Mouse (Mus musculus) ES-E14 (cell line): ENCODE measurements around the gene Zic2. TPM values are rescaled to one million over a fixed set of nuclear protein-coding genes. Genes with fewer than 3 reads are reported as not detected.

Source experiments
- DNase-seq: peaks from one replicate; pipeline ENCODE4 v3.0.0-alpha.2; 2013; ENCODE audit warnings: low read depth, low spot score
- H3K27ac ChIP-seq: 2 replicates; pipeline ENCODE4 v1.5.1; 2012; ENCODE audit warnings: low read depth, mild to moderate bottlenecking, low read length, moderate library complexity, mixed read lengths; ENCODE audit not compliant: poor library complexity, insufficient read depth, severe bottlenecking
- H3K36me3 ChIP-seq: 2 replicates; pipeline ENCODE4 v1.6.1; 2012; ENCODE audit warnings: mild to moderate bottlenecking, low read length, moderate library complexity, mixed read lengths; ENCODE audit not compliant: control insufficient read depth, poor library complexity, insufficient read depth, severe bottlenecking
- H3K4me1 ChIP-seq, 2 experiments: fragments of 150-350 bp in 1 of 2; sonication (generic) in 1 of 2; 2 replicates each; pipeline ENCODE4 v1.6.1; 2012; ENCODE audit warnings: low read length in 2 of 2, mild to moderate bottlenecking in 1 of 2, mixed read lengths in 1 of 2; ENCODE audit not compliant: control insufficient read depth in 2 of 2, insufficient read depth in 2 of 2, poor library complexity in 1 of 2
- H3K4me3 ChIP-seq, 2 experiments: fragments of 150-350 bp in 1 of 2; sonication (generic) in 1 of 2; 2 replicates each; pipeline ENCODE4 v1.5.1; 2012; ENCODE audit warnings: low read length in 2 of 2, low read depth in 1 of 2, mild to moderate bottlenecking in 1 of 2, mixed read lengths in 1 of 2; ENCODE audit not compliant: insufficient read depth in 1 of 2, poor library complexity in 1 of 2, severe bottlenecking in 1 of 2
- H3K9ac ChIP-seq: 2 replicates; pipeline ENCODE4 v1.6.1; 2012; ENCODE audit warnings: low read depth, mild to moderate bottlenecking, low read length, mixed read lengths; ENCODE audit not compliant: poor library complexity, insufficient read depth, severe bottlenecking
- H3K9me3 ChIP-seq: fragments of 150-350 bp; sonication (generic); 2 replicates; pipeline ENCODE4 v1.6.1; 2012; ENCODE audit warnings: low read depth, mild to moderate bottlenecking, low read length; ENCODE audit not compliant: control insufficient read depth, insufficient read depth
- CHD2 ChIP-seq: IDR thresholded peaks from 2 replicates; pipeline ENCODE4 v1.6.1; 2014; ENCODE audit warnings: mild to moderate bottlenecking, low read depth, low read length, inconsistent platforms
- HCFC1 ChIP-seq: IDR thresholded peaks from 2 replicates; pipeline ENCODE4 v1.6.1; 2012; ENCODE audit warnings: low read length, inconsistent platforms, borderline replicate concordance; ENCODE audit not compliant: insufficient read depth
- MAFK ChIP-seq: IDR thresholded peaks from 2 replicates; pipeline ENCODE4 v1.6.1; 2014; ENCODE audit warnings: mild to moderate bottlenecking, low read depth, low read length, inconsistent platforms; ENCODE audit not compliant: insufficient read depth
- ZC3H11A ChIP-seq: IDR thresholded peaks from 2 replicates; pipeline ENCODE4 v1.6.1; 2012; ENCODE audit warnings: low read depth, mild to moderate bottlenecking, inconsistent platforms, low read length, borderline replicate concordance
- ZNF384 ChIP-seq: IDR thresholded peaks from 2 replicates; pipeline ENCODE4 v1.6.1; 2012; ENCODE audit warnings: low read depth, low read length, inconsistent platforms
- in situ Hi-C, 2 experiments: fragments of 600-800 bp; cut with MboI; formaldehyde crosslinking; loops; one replicate each; pipeline ENCODE4 v1.15.1; 2025; ENCODE audit warnings: low sequenced_read_pairs in 2 of 2, inconsistent platforms in 1 of 2; ENCODE audit not compliant: unreplicated experiment in 2 of 2
- total RNA-seq: library from RNA; depleted of rRNA; stranded (reverse); fragments of 300-350 nt; gene quantifications from 2 replicates; pipeline ENCODE4 v1.2.3, GENCODE M21; 2012

Zic2 gene
- total RNA-seq, 1 experiment: 17.3 TPM

DNA sequence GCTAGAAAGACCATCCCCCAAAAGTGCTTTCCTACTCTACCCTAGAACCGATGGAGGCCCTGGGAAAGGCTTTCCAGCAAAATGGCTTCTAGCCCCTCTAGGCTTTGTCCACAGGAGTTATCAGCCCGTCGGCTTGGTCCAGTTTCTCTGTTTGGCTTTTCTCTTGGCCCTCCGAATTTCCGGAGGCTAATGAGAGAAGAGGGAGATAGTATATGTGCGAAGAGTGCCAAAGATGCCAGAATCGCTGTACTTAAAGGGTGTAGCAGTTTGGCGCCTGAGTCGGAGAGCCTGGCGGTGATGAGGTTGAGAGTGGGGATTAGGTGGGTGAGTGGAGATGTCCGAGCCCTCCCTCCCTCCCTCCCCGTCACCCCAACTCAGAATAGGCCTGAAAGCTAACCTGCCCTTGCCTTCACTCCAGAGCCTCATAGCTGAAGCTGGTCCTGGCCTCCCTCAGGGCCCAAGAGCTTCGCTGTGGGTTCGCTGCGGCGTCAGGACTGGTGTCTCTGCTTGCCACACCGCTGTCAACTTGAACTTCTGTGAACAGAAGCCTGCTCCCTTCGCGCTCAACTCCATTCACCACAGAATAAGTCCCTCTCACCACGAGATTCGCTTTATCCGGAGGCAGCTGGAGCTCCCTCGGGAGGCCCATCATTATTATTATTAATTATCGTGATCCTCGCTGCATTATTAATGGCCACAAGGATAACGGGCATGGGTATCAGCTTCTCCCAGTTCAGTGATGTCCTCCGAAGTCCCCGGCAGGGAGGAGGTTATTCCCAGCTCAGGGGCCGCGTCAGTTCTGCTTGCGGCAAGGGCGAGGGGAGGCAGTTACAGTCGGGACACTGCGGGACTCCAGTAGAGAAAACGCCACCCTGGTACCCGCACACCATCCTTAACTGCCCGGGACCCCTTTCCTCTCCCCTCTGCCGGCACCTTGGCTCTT, 7.1 kb downstream of the Zic2 start:
- H3K9ac ChIP-seq: no peak overlapping the region
- in situ Hi-C loops: no loop called here
- H3K36me3 ChIP-seq: peaks cover 6% of the 10 kb centered on the region
- H3K9me3 ChIP-seq: no peaks in the 10 kb centered on the region
- no peak for DNase-seq
- peak overlapping the region; percentile 20 to 22; a peak in 2 of 4 replicates for H3K4me3 ChIP-seq
- no peak overlapping the region for H3K27ac ChIP-seq
- TF ChIP-seq ZNF384 (no peak), MAFK (no peak), HCFC1 (no peak), CHD2 (no peak), ZC3H11A (no peak)
- peaks cover 0 to 8% of the 10 kb centered on the region in 2 experiments; a peak in 2 of 4 replicates for H3K4me1 ChIP-seq

GRCm38 (mm10) chr14:122483024-122483385, 7.8 kb downstream of the Zic2 start:
- H3K9ac ChIP-seq: no peak overlapping the region
- peaks cover 0 to 8% of the 10 kb centered on the region in 2 experiments; a peak in 2 of 4 replicates for H3K4me1 ChIP-seq
- no peak overlapping the region; a peak in 1 of 4 replicates for H3K4me3 ChIP-seq
- no peak for DNase-seq
- H3K27ac ChIP-seq: no peak overlapping the region
- H3K9me3 ChIP-seq: no peaks in the 10 kb centered on the region
- in situ Hi-C loops: no loop called here
- H3K36me3 ChIP-seq: peaks cover 6% of the 10 kb centered on the region
- TF ChIP-seq ZNF384 (no peak), ZC3H11A (no peak), CHD2 (no peak), HCFC1 (no peak), MAFK (no peak)

DNA sequence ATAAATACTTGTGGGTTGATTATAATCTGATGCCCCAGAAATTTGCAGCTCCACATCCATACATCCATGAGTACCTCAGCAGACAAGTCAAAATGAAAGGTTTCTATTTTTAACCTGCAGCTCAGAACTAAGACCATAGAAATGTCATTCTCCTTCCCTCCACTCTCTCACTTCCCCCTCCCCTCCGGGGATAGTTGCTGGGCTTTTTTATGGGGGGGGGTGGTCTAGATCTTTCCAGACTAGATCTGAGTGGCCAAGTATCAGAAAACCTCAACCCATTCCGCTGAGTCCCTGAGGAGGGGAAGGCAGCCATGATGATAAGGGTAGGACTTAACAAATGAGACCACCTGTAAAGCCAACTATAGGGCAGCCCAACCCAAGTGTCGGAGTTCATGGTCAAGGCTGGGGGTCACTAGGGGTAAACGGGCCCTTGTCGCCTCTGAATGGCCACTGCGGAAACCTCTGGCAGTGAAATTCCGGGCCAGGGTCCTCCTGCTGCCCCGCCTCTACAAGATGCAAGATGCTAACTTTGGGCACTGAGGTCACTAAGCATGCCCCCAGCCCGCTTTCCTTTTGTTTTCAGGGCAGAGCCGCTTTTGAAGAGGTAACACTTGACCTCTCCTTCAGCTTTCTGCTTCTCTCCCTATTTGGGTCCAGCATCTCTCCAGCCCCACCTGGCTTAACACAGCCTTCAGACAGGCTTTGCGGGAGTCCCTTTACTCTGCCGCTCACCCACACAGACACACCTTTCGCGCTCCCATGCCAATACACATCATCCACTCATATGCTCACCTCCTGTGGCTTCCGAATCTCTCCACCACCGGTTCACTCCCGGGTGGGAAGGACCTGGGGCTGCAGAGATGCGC, 8.6 kb downstream of the Zic2 start:
- Histone ChIP-seq H3K9ac (no peak overlapping the region), H3K4me3 (no peak overlapping the region), H3K4me1 (peaks cover 0 to 8% of the 10 kb centered on the region in 2 experiments; a peak in 1 of 4 replicates), H3K9me3 (no peaks in the 10 kb centered on the region), H3K27ac (no peak overlapping the region), H3K36me3 (peaks cover 1% of the 10 kb centered on the region)
- TF ChIP-seq ZC3H11A (no peak), ZNF384 (no peak), CHD2 (no peak), MAFK (no peak)
- no peak for DNase-seq
- in situ Hi-C loops: no loop called here

DNA sequence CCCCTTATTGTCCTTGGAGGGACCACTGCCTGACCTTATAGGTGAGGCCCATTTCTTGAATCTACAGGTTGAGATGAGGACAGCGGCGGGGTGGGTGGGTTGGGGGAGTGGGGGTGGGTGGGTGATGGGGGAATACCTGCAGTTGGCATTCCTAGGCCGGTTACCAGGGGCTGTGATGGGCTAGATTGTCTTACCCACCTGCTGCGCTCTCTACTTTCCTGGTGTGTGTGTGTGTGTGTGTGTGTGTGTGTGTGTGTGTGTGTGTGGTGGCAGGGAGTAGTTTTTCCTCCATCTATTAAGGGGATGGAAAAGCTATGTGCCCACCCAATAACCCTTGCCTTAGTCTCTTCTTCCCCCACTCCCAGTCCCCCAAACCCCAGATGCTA, 9.2 kb downstream of the Zic2 start:
- in situ Hi-C loops: no loop called here
- no peaks in the 10 kb centered on the region for H3K36me3 ChIP-seq
- no peak for TF ChIP-seq HCFC1
- no peak for TF ChIP-seq CHD2
- no peak for TF ChIP-seq ZC3H11A
- TF ChIP-seq ZNF384: no peak
- no peak for TF ChIP-seq MAFK
- no peak overlapping the region for H3K4me3 ChIP-seq
- H3K9me3 ChIP-seq: no peaks in the 10 kb centered on the region
- H3K4me1 ChIP-seq: peaks cover 0 to 8% of the 10 kb centered on the region in 2 experiments; a peak in 1 of 4 replicates
- no peak for DNase-seq
- H3K9ac ChIP-seq: no peak overlapping the region
- H3K27ac ChIP-seq: no peak overlapping the region
